Mouse (Mus musculus) yolk sac, embryonic 10.5 days (tissue): Measurements from ENCODE around the gene Fkbp6.

Experiments
- DNase-seq: peaks from one replicate; pipeline ENCODE4 v3.0.0-alpha.2; 2017; ENCODE audit warnings: low spot score

Gene Fkbp6

GRCm38 (mm10) chr5:135274663-135275396, 75.0 kb downstream of the Fkbp6 start:
- no peak for DNase-seq

GRCm38 (mm10) chr5:135271563-135272165, 78.2 kb downstream of the Fkbp6 start:
- no peak for DNase-seq

- DNase-seq: no peak
Measured at GRCm38 (mm10) chr5:135270361-135270760, 79.5 kb downstream of the Fkbp6 start.

GRCm38 (mm10) chr5:135269451-135269850, 80.4 kb downstream of the Fkbp6 start:
- DNase-seq: no peak

GRCm38 (mm10) chr5:135264548-135264947, 85.3 kb downstream of the Fkbp6 start:
- DNase-seq: no peak

GRCm38 (mm10) chr5:135263866-135264503, 85.9 kb downstream of the Fkbp6 start:
- no peak for DNase-seq

GRCm38 (mm10) chr5:135258280-135259150, 91.3 kb downstream of the Fkbp6 start:
- no peak for DNase-seq

- no peak for DNase-seq
Measured at GRCm38 (mm10) chr5:135257559-135257958, 92.3 kb downstream of the Fkbp6 start.

- DNase-seq: no peak
Measured at GRCm38 (mm10) chr5:135256166-135256565, 93.7 kb downstream of the Fkbp6 start.

GRCm38 (mm10) chr5:135253741-135254401, 96.0 kb downstream of the Fkbp6 start:
- no peak for DNase-seq

GRCm38 (mm10) chr5:135251079-135251454, 98.8 kb downstream of the Fkbp6 start, which contains the start of gene Fzd9:
Gene Fzd9 (minus strand): TSS chr5:135251230.
- DNase-seq: peak; percentile 81

GRCm38 (mm10) chr5:135250186-135251078, 99.4 kb downstream of the Fkbp6 start:
- no peak for DNase-seq

GRCm38 (mm10) chr5:135248956-135249676, 100.7 kb downstream of the Fkbp6 start:
- no peak for DNase-seq

GRCm38 (mm10) chr5:135247337-135247736, 102.5 kb downstream of the Fkbp6 start:
- DNase-seq: no peak

GRCm38 (mm10) chr5:135246531-135246930, 103.3 kb downstream of the Fkbp6 start:
- no peak for DNase-seq

GRCm38 (mm10) chr5:135243166-135243565, 106.7 kb downstream of the Fkbp6 start:
- no peak for DNase-seq

GRCm38 (mm10) chr5:135242608-135243007, 107.2 kb downstream of the Fkbp6 start:
- no peak for DNase-seq

- DNase-seq: no peak
Measured at GRCm38 (mm10) chr5:135242136-135242535, 107.7 kb downstream of the Fkbp6 start.
